13 mouse cellular contexts compared by ENCODE assay signal in genomic region chr9:77921366-77922260, GRCm38 (mm10). TPM values are rescaled to one million over a fixed set of nuclear protein-coding genes. Genes with fewer than 3 reads are reported as not detected.
DNase-seq lines count a peak whose midpoint lies in the region; ATAC-seq and TF ChIP-seq lines count a peak whose summit lies in the region.
"Had no signal": no experiment of that assay in that cellular context is flagged by ENCODE, and none has a peak within 500 bp of the region (broad histone marks: within the 10 kb centered on the region; RNA-seq: fewer than 3 reads in every experiment).

No protein-coding gene starts in this region.

- peaks cover 76% of the 10 kb centered on the region for H3K4me1 ChIP-seq in heart, embryonic 12.5 days (replicated peaks)
- peaks cover 24% of the 10 kb centered on the region for H3K4me1 ChIP-seq in lung, adult 2 months (ENCODE audit: control insufficient read depth, insufficient read depth, low read length)
- H3K4me1 ChIP-seq in intestine, postnatal 0 days (replicated peaks; ENCODE audit: control insufficient read depth, insufficient read depth, low read length) = peaks cover 11% of the 10 kb centered on the region; the same call in 1 of the 2 replicates

- no peak for TF ChIP-seq CTCF in lung, adult 2 months (IDR thresholded peaks at IDR 0.05; ENCODE audit: insufficient read depth, low read length)
- no peak for TF ChIP-seq CTCF in intestine, postnatal 0 days (IDR thresholded peaks at IDR 0.05; ENCODE audit: low read depth)

- no peaks in the 10 kb centered on the region for H3K9me3 ChIP-seq in heart, embryonic 12.5 days (replicated peaks)
- no peaks in the 10 kb centered on the region for H3K9me3 ChIP-seq in intestine, postnatal 0 days (ENCODE audit: control insufficient read depth)
- H3K9me3 ChIP-seq: hindbrain, embryonic 12.5 days; midbrain, embryonic 13.5 days had no signal

- H3K36me3 ChIP-seq in heart, embryonic 12.5 days = no peaks in the 10 kb centered on the region
- 0 out of 2 replicates have a peak, but pooled peaks cover 3% of the 10 kb centered on the region for H3K36me3 ChIP-seq in intestine, postnatal 0 days (ENCODE audit: control insufficient read depth, insufficient read depth)
- H3K36me3 ChIP-seq: hindbrain, embryonic 12.5 days; midbrain, embryonic 13.5 days had no signal

- WGBS in heart, embryonic 12.5 days = 52% methylated on average over 17 of the region's 18 CpGs
- 36% methylated on average over 16 of the region's 18 CpGs for WGBS in lung, adult 2 months
- WGBS in intestine, postnatal 0 days = 49% methylated on average over 16 of the region's 18 CpGs

- no peaks in the 10 kb centered on the region for H3K27me3 ChIP-seq in heart, embryonic 12.5 days (replicated peaks)
- no peaks in the 10 kb centered on the region for H3K27me3 ChIP-seq in intestine, postnatal 0 days (replicated peaks; ENCODE audit: control insufficient read depth, insufficient read depth, low read length)
- H3K27me3 ChIP-seq: hindbrain, embryonic 12.5 days; midbrain, embryonic 13.5 days had no signal

- no peak for TF ChIP-seq POLR2A in lung, adult 2 months (IDR thresholded peaks at IDR 0.05; ENCODE audit: borderline replicate concordance, extremely low read depth, low read depth, low read length)

- H3K4me2 ChIP-seq in heart, embryonic 12.5 days = 0 out of 2 replicates have a peak overlapping the region, but pooled peaks have one; percentile 23
- peak overlapping the region; percentile 47 for H3K4me2 ChIP-seq in intestine, postnatal 0 days (replicated peaks; ENCODE audit: low read depth)
- H3K4me2 ChIP-seq: hindbrain, embryonic 12.5 days; midbrain, embryonic 13.5 days had no signal

- H3K4me3 ChIP-seq in heart, embryonic 12.5 days = no peak overlapping the region
- H3K4me3 ChIP-seq in lung, adult 2 months (replicated peaks; ENCODE audit: extremely low read depth, low read depth, low read length) = peak overlapping the region; percentile 20
- H3K4me3 ChIP-seq in intestine, postnatal 0 days (ENCODE audit: low read depth, low read length) = peak overlapping the region; percentile 24
- H3K4me3 ChIP-seq: hindbrain, embryonic 12.5 days; midbrain, embryonic 13.5 days had no signal

- ATAC-seq in heart, embryonic 12.5 days (ENCODE audit: insufficient number of reproducible peaks, low FRiP score) = no peak
- ATAC-seq in intestine, postnatal 0 days = no peak
- ATAC-seq: midbrain, embryonic 13.5 days had no signal

- no peak overlapping the region for H3K27ac ChIP-seq in heart, embryonic 12.5 days (ENCODE audit: poor library complexity, severe bottlenecking)
- no peak overlapping the region; the same call in 1 of the 2 replicates for H3K27ac ChIP-seq in intestine, postnatal 0 days (ENCODE audit: low read depth, low read length)
- H3K27ac ChIP-seq: hindbrain, embryonic 12.5 days; liver, embryonic 14.5 days; midbrain, embryonic 13.5 days had no signal

- no peak overlapping the region for H3K9ac ChIP-seq in heart, embryonic 12.5 days
- H3K9ac ChIP-seq in intestine, postnatal 0 days (ENCODE audit: low read depth, low read length) = no peak overlapping the region
- H3K9ac ChIP-seq: hindbrain, embryonic 12.5 days; liver, embryonic 14.5 days; midbrain, embryonic 13.5 days had no signal

- DNase-seq in heart, postnatal 14 days = no peak
- DNase-seq in lung, adult 2 months = no peak
- DNase-seq in lung, adult 18-20 months = no peak
- peak; percentile 47 for DNase-seq in T-cell, adult 2 months (ENCODE audit: low spot score)
- DNase-seq in kidney, adult 11 months = no peak
- DNase-seq in urinary bladder, adult 2 months (ENCODE audit: low spot score) = no peak
- DNase-seq: cerebellum, adult 9-11 months; lung, postnatal 36 days had no signal

- intact Hi-C loops in heart, postnatal 14 days (cut with DNase I) = no loop called here

RNA-seq across cellular contexts. Expression of gene Elovl5, which starts 4.4 kb away (rescaled TPM):
- polyA plus RNA-seq in heart, embryonic 12.5 days (2016; fragmentation: Nextera tagmentation; extraction: Ambion mirVana) = 84.9 and 86.5 TPM in 2 replicates
- total RNA-seq in heart, postnatal 14 days (2021) = 10 to 100 TPM; 44.9 to 54.1 TPM
- 102 and 155 TPM in 2 replicates for polyA plus RNA-seq in lung, adult 2 months (2012; rRNA removed)
- polyA plus RNA-seq in intestine, postnatal 0 days (2015; fragmentation: Nextera tagmentation; extraction: Ambion mirVana) = 32.5 and 35.0 TPM in 2 replicates
- polyA plus RNA-seq in urinary bladder, adult 2 months (2012; rRNA removed) = 59.3 and 70.3 TPM in 2 replicates
